Mouse (Mus musculus) heart, postnatal 14 days (tissue): ENCODE measurements around the gene Cdc42ep5. TPM values are rescaled to one million over a fixed set of nuclear protein-coding genes. Genes with fewer than 3 reads are reported as not detected.
A peak's percentile ranks its signal among the peaks of the same experiment; 100 is the strongest.
"Not testable (repeated sequence)": the region's sequence is repeated elsewhere in the genome, so short reads cannot be mapped to it uniquely, and the experiment has no call there.

ENCODE experiments used
- DNase-seq, 2 experiments: peaks; one replicate each; pipeline ENCODE4 v3.0.0; 2021 to 2022
- intact Hi-C: fragments of 180-260 bp; cut with DNase I; formaldehyde crosslinking; loops from one replicate; pipeline ENCODE4 v1.15.1; 2025
- long read RNA-seq, 2 experiments: library from polyadenylated mRNA; stranded (forward); transcript quantifications; one replicate each; pipeline ENCODE4 v2.0.0; 2021
- total RNA-seq, 2 experiments: library from RNA; stranded (reverse); gene quantifications; 2 replicates each; pipeline ENCODE4 v1.2.3; 2021

Cdc42ep5 gene
- 10 to 100 TPM in 1 of 2 experiments, 1 to 10 TPM in 1; 9.0 to 10.2 TPM for total RNA-seq
- long read RNA-seq, experiment 1, transcript Cdc42ep5-201 (3 exons, 1,025 nt), result major isoform, 6 of 7 reads
- long read RNA-seq, experiment 1, partial matches to known transcripts, result 0 of 7 reads
- long read RNA-seq, experiment 1, other reads (novel, unspliced or antisense), result 1 of 7 reads
- long read RNA-seq, experiment 2, transcript Cdc42ep5-201 (3 exons, 1,025 nt), result major isoform, 6 of 7 reads
- long read RNA-seq, experiment 2, partial matches to known transcripts, result 0 of 7 reads
- long read RNA-seq, experiment 2, other reads (novel, unspliced or antisense), result 1 of 7 reads

DNA sequence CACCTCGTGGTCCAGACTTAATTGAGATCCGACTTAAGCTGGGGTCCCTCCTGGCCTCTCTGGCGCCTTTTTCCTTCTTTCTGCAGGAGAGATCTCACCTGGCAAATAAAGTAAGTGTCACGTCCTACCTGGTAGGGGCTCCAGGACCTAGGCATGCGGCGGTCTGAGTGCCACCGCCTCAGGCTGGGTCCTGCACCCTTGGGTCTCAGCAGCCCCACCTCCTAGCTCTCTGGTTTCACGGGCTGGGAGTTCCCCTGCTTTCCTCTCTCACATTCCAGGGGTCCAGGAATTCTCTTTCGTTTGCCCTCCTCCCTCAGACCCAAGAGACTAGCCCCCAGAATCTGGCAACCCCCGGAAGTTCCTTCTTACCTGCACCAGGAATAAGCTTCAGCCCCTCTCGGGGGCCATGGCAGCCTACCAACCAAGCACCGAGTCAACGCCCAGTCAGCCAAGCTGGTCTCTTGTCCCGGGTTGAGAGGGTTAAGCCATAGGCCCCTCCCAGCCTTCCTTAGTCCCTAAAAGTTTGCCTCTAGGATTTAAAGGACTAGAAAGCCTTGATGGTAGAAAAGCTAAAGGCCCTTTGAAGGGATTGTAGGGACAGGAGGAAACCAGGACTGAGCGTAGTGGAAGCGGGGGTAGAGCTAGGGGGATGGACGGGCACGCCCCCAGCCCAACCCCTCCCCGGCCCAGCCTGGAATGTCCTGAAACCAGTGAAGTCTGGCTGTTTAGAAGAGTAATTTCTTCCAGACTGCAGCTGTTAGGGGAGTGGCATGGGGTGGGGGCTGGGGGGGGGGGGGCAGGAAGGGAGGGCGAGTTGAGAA lies at the start of gene Cdc42ep5:
TSS of gene Cdc42ep5 (minus strand) at position 771 of the 821 bp plus-strand sequence.
- intact Hi-C loops, result no loop called here

DNA sequence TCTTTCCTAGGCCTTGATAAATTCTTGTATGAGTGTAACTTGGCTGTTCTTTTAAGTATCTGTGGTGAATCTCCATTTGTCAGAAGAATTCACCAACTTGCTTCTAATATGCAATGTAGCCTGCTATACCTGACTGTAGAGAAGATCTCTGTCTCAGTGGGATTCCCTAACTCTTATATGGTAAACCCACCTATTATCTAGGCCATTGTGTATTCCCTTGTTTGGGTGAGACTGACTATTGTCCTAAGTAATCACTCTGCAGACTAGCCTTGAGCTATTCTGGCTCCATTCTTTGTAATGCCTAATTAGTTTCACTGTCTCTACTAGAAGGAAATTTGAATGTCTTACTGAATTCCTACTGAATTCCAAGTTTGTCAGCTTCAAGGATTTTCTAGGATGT lies 48.8 kb upstream of the Cdc42ep5 start:
- not testable (repeated sequence) for DNase-seq

More for the DNA sequence above, at the start of gene Cdc42ep5:
- peak; percentile 55 to 67 for DNase-seq

GRCm38 (mm10) chr7:4208626-4209025 lies 44.0 kb upstream of the Cdc42ep5 start:
- intact Hi-C loops, result no loop called here
- no peak for DNase-seq

More for the DNA sequence above, 48.8 kb upstream of the Cdc42ep5 start:
- intact Hi-C loops, result not testable (repeated sequence)

- intact Hi-C loops, result no loop called here
- DNase-seq, result no peak
Measured at GRCm38 (mm10) chr7:4207126-4207525, 42.5 kb upstream of the Cdc42ep5 start.

GRCm38 (mm10) chr7:4178438-4178837 lies 13.8 kb upstream of the Cdc42ep5 start:
- intact Hi-C loops, result no loop called here

DNA sequence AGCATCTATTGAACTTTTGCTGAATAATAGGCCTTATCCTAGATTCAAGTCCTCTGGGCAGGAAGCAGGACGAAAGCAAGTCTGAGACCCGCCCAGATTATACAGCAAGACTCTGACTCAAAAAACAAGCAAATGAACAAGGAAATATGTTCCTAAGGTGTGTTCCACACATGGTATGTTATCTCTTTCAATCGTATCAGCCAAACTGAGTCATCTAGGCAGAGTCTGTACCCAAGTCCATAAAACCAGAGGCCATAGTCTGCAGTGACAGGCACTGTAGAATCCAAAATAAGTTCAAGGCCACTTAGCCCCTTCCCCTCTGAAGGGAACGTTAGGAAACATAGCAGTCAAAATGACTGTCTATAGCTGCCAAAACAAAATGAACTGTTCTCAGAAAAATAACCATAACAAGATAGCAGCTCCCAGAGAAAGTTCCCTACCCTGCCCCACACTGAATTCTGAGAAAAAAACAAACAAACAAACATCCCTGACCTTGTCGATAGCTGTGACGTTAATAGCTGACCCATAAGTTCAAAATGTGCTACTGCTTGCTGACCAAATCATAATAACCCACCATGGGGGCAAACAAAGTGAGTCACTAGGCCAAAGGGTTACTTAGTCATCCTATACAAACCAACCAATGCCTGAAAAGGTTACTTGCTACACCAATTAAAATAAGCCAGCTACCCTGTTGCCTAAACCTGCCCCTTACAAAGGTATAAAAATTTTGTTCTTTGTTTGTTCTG lies 5.7 kb upstream of the Cdc42ep5 start:
- intact Hi-C loops, result no loop called here
- DNase-seq, result no peak

More at GRCm38 (mm10) chr7:4178438-4178837, 13.8 kb upstream of the Cdc42ep5 start:
- DNase-seq, result peak; percentile 64 to 80

- DNase-seq, result no peak
- intact Hi-C loops, result no loop called here
Measured at GRCm38 (mm10) chr7:4167098-4167497, 2.4 kb upstream of the Cdc42ep5 start.

- intact Hi-C loops, result no loop called here
Measured at GRCm38 (mm10) chr7:4165286-4165685, 626 bp upstream of the Cdc42ep5 start.

DNA sequence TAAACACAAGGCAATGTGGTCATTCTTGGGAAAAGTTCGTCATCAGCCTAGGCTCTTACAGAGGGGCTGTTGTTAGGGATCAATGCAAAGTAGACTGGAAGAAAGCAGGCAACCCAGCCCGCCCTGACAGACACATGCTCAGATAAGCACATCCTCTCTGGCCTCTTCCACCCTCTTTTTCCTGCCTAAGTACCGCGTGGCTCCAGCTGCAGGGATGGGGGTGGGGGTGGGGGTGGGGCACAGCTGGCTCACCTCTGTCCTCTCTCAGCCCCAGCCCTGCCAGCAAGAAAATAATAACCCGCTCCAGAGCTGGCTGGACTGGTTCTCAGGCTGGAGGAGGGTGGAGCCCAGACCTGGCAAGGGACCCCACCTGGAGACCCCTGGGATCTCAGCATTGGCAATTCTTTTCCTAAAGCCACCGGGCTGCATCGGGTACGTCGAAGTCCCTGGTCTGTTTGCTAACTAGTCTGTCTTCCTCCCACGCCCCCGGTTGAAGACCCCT lies 1.0 kb downstream of the Cdc42ep5 start:
- intact Hi-C loops, result loop anchor here (2.0 kb wide), 1 partner anchor 15 kb away; no protein-coding TSS in a partner anchor
- peak in 1 of 2 experiments; percentile 14 for DNase-seq

More at GRCm38 (mm10) chr7:4165286-4165685, 626 bp upstream of the Cdc42ep5 start:
- DNase-seq, result no peak

DNA sequence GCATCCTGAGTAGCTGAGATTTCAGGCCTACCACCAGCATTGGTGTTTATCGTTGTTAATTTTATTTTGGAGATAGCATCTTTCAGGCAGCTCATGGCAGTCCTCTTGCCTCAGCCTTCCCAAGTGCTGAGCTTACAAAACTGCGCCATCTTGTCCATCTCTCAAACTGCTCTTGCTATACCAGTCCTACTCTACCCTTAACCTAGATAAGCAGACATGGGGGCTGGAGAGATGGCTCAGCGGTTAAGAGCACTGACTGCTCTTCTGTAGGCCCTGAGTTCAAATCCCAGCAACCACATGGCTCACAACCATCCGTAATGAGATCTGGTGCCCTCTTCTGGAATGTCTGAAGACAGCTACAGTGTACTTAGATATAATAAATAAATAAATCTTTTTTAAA lies 3.1 kb downstream of the Cdc42ep5 start:
- DNase-seq, intact Hi-C loops: not testable (repeated sequence)

- intact Hi-C loops, result no loop called here
- DNase-seq, result no peak
Measured at GRCm38 (mm10) chr7:4154976-4155375, 9.7 kb downstream of the Cdc42ep5 start.

DNA sequence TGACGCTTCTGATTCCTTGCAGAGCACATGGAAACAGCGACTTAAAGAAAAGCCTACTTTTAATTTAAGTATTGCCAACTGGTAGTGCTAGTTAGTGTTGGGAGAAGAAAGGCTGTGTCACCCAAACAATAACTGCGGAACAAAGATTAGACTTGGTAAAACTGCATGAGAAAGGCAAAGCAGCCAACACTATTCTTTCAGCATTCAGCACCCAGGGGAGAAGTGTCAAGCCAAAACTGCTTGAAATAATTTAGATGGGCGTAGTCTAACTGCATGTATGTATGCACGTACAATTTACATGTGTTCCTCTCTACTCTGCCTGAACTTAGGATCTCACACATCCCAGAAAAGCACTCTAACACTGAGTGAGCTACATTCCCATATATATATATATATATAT lies 10.3 kb downstream of the Cdc42ep5 start:
- DNase-seq, result no peak
- intact Hi-C loops, result no loop called here

DNA sequence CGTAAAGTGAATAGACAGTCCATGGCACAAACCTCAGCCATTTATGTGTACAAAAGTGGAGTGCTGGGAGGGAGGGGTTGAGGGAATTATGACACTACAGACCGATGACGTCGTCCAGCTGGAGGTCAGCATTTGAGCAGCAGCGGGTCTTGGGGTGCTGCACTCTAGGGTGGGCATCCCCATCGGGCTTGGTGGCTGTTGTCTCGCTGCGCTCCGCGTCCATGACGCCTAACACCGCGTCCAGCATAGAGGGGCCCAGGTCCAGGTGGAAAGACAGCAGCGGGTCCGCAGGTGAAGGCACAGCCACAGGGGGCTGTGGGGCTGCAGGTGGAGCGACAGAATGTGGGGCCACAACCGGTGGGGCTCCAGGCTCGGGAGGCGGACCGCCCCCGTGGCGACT lies 13.4 kb downstream of the Cdc42ep5 start:
- no peak for DNase-seq
- intact Hi-C loops, result no loop called here

DNA sequence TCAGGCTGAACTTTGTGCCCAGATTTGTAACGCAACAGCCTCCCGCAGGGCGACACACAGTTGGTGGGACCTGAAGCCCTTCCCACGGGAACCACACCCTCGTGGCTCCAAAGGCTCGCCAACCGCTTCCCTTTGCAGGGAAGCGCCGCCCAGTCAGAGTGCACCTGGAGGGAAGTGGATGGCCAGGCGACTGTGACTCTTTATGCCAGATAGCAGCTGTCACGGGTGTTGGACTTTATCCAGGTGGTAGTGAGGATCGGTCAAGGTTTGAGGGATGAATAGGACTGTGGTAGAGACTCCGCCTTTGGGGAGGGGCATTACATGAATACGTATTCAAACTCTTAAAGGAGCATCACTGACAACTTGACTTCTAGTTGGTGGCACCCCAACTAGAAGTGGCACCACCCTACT lies 13.8 kb downstream of the Cdc42ep5 start:
- peak in 1 of 2 experiments; percentile 36 for DNase-seq
- intact Hi-C loops, result no loop called here

- intact Hi-C loops, result no loop called here
- DNase-seq, result peak; percentile 36 to 43
Measured at GRCm38 (mm10) chr7:4150059-4150541, 14.6 kb downstream of the Cdc42ep5 start, which contains the start of gene Leng9. Gene Leng9 (minus strand): TSS chr7:4150374.

DNA sequence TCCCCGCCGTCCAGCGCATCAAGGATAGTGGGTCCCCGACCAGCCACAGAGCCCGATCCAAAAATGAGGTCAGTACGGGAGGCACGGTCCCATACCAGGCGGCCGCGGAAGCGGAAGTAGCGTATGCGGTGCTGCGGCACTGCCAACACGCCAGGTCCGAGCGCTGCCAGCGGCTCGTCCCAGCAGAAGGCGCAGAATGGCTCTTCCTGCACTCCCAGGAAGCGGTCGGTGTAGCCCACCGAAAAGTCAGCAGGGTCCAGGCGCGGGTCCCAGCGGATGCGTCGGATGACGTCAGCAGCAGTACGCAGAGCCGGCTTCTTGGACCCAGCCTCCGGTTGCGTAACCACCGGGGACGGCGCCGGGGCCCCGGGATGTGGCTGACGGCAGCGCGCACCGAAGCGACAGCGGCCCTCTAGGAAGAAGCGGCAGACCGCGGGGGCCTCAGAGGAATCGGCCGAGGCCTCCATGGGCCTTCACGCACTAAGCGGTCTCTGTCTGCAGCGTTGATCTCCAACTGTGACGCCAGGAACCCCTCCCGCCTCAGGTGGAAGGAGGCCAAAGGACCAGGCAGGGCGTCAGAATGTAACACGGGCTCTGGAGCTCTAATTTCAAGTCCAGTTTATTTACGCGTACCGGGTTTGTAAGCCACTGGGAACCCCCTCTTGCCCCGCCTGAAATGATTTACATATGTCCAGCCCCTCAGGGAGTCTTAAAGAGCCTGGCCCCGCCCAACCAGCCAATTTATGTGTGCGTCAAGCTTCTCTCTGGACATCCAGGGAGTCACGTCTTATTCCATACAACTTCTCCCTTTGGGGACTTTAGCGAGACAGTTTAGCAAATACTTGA lies 15.2 kb downstream of the Cdc42ep5 start:
- peak; percentile 84 to 87 for DNase-seq
- intact Hi-C loops, result loop anchor here (2.0 to 10.0 kb wide), 3 partner anchors 13 to 935 kb away; partner anchors contain the start of genes Epn1 and Leng1

DNA sequence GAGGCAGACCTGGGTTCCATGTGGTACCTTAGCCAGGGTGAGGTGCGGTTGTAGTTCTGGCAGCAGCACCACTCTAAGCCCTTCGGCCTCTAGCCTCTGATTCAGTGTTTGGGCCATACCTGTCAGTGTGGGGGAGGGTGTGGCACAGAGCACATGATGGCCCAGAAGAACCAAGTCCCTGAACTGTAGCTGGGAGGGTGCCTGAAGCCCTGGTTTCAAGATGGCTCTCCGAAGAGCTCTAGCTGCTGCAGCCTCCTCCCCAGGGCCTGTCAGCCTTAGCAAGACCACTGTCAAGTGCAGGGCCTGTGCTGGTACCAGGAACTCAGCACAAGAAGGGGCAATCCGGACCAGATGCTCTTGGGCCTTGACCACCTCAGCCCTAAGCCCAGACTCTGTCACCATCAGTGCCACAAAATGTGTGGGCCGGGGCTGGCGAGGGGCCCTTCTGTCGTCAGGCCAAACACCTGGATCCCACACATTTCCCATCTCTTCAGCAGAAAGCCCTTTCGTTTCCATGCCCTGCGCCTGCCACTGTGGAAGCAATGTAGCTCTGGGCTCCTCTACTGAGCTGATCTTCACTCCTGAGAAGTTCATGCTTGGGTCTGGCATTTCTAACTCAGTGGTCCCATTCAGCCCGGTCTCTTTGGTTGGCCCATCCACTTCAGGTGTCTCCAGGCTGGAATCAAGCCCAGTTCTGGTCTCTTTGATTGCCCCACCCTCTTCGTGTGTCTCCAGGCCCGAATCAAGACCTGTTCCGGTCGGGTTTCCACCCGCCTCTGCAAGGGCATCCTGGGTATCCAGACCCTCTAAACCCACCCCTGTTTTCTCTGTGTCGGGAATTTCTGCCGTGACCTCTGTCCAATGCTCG lies 16.1 kb downstream of the Cdc42ep5 start:
- no peak for DNase-seq
- intact Hi-C loops, result loop anchor here (2.0 to 10.0 kb wide), 3 partner anchors 14 to 936 kb away; partner anchors contain the start of genes Epn1 and Leng1

DNA sequence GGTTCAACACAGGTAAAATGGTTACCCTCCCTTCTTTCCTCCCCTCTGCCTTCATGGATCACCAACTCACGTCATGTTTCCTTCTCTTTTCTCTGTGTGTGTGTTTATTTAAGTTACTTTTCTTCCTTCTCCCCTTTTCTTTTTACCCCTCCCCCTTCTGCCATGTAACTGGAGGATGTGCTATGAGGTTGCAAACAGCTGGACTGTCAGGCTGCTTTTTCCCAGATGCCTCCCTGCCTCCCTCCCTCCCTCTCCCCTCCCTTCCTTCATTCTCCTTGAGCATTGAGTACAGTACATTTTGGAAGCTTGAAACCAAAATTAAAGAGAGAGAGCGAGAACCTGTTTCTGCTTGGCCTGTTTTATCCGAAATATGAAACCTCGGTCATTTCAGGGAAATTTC lies 16.8 kb downstream of the Cdc42ep5 start:
- no peak for DNase-seq
- intact Hi-C loops, result loop anchor here (2.0 to 10.0 kb wide), 3 partner anchors 15 to 937 kb away; partner anchors contain the start of genes Epn1 and Leng1
